Mouse (Mus musculus): ENCODE results near the gene Fzd1. TPM values are rescaled to one million over a fixed set of nuclear protein-coding genes. Genes with fewer than 3 reads are reported as not detected.

Fzd1 gene
- polyA plus RNA-seq, 1 experiment from 2014 or later, result 18.3 TPM

DNA sequence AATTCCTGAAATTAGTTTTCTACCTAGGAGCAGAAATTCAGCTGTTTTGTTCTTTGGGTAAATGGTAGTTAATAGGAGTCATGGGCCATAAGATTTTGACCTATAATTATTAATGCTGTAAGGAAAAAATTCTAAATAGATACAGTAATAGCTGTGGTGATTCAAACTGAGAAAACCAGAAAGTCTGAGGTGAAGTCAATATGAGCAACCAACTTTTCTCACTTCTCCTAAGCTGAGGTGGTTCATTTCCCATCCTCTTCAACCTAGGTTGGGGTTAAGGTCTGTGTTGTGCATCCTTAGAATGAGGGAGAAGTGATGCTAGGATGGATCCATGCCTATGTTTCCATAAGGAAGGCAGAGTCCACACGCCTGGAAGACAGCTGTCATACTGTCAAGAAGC lies 12.8 kb upstream of the Fzd1 start:
- Histone ChIP-seq H3K27me3 (no peaks in the 10 kb centered on the region), H3K4me3 (no peak overlapping the region), H3K9me3 (no peaks in the 10 kb centered on the region), H3K27ac (no peak overlapping the region), H3K4me1 (no peaks in the 10 kb centered on the region), H3K36me3 (no peaks in the 10 kb centered on the region), H3K9ac (no peak overlapping the region), H3K4me2 (replicated peaks) (no peak overlapping the region)
- 84% methylated on average over 1 of the region's 1 CpGs for WGBS
- ATAC-seq (ENCODE audit: low FRiP score, low read depth), result no peak

GRCm38 (mm10) chr5:4767896-4768295 lies 10.1 kb upstream of the Fzd1 start:
- Histone ChIP-seq H3K4me3 (no peak overlapping the region), H3K4me1 (no peaks in the 10 kb centered on the region), H3K9ac (no peak overlapping the region), H3K9me3 (no peaks in the 10 kb centered on the region), H3K36me3 (no peaks in the 10 kb centered on the region), H3K27me3 (no peaks in the 10 kb centered on the region), H3K4me2 (replicated peaks) (no peak overlapping the region), H3K27ac (no peak overlapping the region)
- ATAC-seq (ENCODE audit: low FRiP score, low read depth), result no peak
- WGBS, result 57% methylated on average over 2 of the region's 2 CpGs

GRCm38 (mm10) chr5:4766719-4767118 lies 8.9 kb upstream of the Fzd1 start:
- Histone ChIP-seq H3K27me3 (no peaks in the 10 kb centered on the region), H3K27ac (no peak overlapping the region), H3K4me2 (replicated peaks) (no peak overlapping the region), H3K36me3 (no peaks in the 10 kb centered on the region), H3K4me3 (no peak overlapping the region), H3K4me1 (no peaks in the 10 kb centered on the region), H3K9ac (no peak overlapping the region), H3K9me3 (no peaks in the 10 kb centered on the region)
- no peak for ATAC-seq (ENCODE audit: low FRiP score, low read depth)
- WGBS, result 85% methylated on average over 5 of the region's 5 CpGs

- no peak for ATAC-seq (ENCODE audit: low FRiP score, low read depth)
- no peaks in the 10 kb centered on the region for H3K9me3 ChIP-seq
- no peak overlapping the region for H3K4me2 ChIP-seq (replicated peaks)
- H3K27me3 ChIP-seq, result no peaks in the 10 kb centered on the region
- H3K4me3 ChIP-seq, result no peak overlapping the region
- H3K27ac ChIP-seq, result no peak overlapping the region
- no peaks in the 10 kb centered on the region for H3K36me3 ChIP-seq
- no peak overlapping the region for H3K9ac ChIP-seq
- H3K4me1 ChIP-seq, result peaks cover 6% of the 10 kb centered on the region; the same call in 1 of the 2 replicates
Measured at GRCm38 (mm10) chr5:4761891-4762290, 4.1 kb upstream of the Fzd1 start.

- under 1% methylated on average over 23 of the region's 23 CpGs for WGBS
Measured at GRCm38 (mm10) chr5:4758331-4759080, 671 bp upstream of the Fzd1 start.

GRCm38 (mm10) chr5:4756871-4757711 lies 744 bp downstream of the Fzd1 start:
- H3K4me3 ChIP-seq, result peak overlapping the region; percentile 91
- peak overlapping the region; percentile 99 for H3K27ac ChIP-seq
- H3K4me1 ChIP-seq, result peaks cover 30% of the 10 kb centered on the region
- H3K4me2 ChIP-seq (replicated peaks), result peak overlapping the region; percentile 93
- H3K9ac ChIP-seq, result peak overlapping the region; percentile 95
- H3K27me3 ChIP-seq, result no peaks in the 10 kb centered on the region
- H3K36me3 ChIP-seq, result no peaks in the 10 kb centered on the region
- no peaks in the 10 kb centered on the region for H3K9me3 ChIP-seq
- WGBS, result under 1% methylated on average over 80 of the region's 80 CpGs
- peak; percentile 43 for ATAC-seq (ENCODE audit: low FRiP score, low read depth)

More at GRCm38 (mm10) chr5:4758331-4759080, 671 bp upstream of the Fzd1 start:
- Histone ChIP-seq H3K36me3 (no peaks in the 10 kb centered on the region), H3K4me3 (peak overlapping the region; percentile 91), H3K9me3 (no peaks in the 10 kb centered on the region), H3K4me1 (peaks cover 30% of the 10 kb centered on the region), H3K9ac (peak overlapping the region; percentile 95), H3K27ac (peak overlapping the region; percentile 99), H3K27me3 (no peaks in the 10 kb centered on the region), H3K4me2 (replicated peaks) (peak overlapping the region; percentile 93)
- ATAC-seq (ENCODE audit: low FRiP score, low read depth), result no peak; the same call in 1 of the 2 replicates

GRCm38 (mm10) chr5:4756001-4756681 lies 1.7 kb downstream of the Fzd1 start:
- peak overlapping the region; percentile 95 for H3K9ac ChIP-seq
- H3K27ac ChIP-seq, result peak overlapping the region; percentile 99
- H3K4me3 ChIP-seq, result peak overlapping the region; percentile 91
- no peaks in the 10 kb centered on the region for H3K9me3 ChIP-seq
- H3K4me2 ChIP-seq (replicated peaks), result peak overlapping the region; percentile 93
- WGBS, result 2% methylated on average over 43 of the region's 43 CpGs
- no peaks in the 10 kb centered on the region for H3K27me3 ChIP-seq
- peaks cover 30% of the 10 kb centered on the region for H3K4me1 ChIP-seq
- ATAC-seq (ENCODE audit: low FRiP score, low read depth), result peak; percentile 6; the same call in 1 of the 2 replicates
- no peaks in the 10 kb centered on the region for H3K36me3 ChIP-seq

DNA sequence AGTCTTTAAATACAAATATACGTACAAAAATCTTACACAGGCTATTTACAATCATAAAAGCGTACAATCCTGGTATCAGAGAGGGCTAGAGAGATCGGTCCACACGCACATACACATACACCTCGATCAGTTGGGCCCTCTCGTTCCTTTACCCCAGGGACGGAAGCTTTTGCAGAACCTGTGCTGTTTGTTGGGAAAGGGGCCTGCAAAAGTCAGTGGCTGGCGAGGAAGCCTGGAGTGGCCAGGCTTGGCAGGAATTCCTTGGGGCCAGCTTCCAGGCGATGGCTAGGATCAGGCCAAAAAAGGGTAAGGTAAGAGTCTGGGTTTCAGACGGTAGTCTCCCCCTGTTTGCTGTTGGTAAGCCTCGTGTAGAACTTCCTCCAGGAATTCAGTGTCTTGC lies 2.5 kb downstream of the Fzd1 start:
- peak overlapping the region; percentile 15; the same call in 1 of the 2 replicates for H3K27ac ChIP-seq
- 23% methylated on average over 11 of the region's 11 CpGs for WGBS
- peak overlapping the region; percentile 91 for H3K4me3 ChIP-seq
- H3K9ac ChIP-seq, result peak overlapping the region; percentile 95
- H3K4me1 ChIP-seq, result peaks cover 30% of the 10 kb centered on the region
- peak overlapping the region; percentile 93 for H3K4me2 ChIP-seq (replicated peaks)
- no peaks in the 10 kb centered on the region for H3K36me3 ChIP-seq
- ATAC-seq (ENCODE audit: low FRiP score, low read depth), result no peak
- no peaks in the 10 kb centered on the region for H3K9me3 ChIP-seq
- no peaks in the 10 kb centered on the region for H3K27me3 ChIP-seq

- H3K4me3 ChIP-seq, result peak overlapping the region; percentile 91
- peak overlapping the region; percentile 95 for H3K9ac ChIP-seq
- H3K4me2 ChIP-seq (replicated peaks), result peak overlapping the region; percentile 93
- no peaks in the 10 kb centered on the region for H3K9me3 ChIP-seq
- H3K27me3 ChIP-seq, result no peaks in the 10 kb centered on the region
- no peak for ATAC-seq (ENCODE audit: low FRiP score, low read depth)
- H3K27ac ChIP-seq, result no peak overlapping the region
- H3K36me3 ChIP-seq, result no peaks in the 10 kb centered on the region
- 15% methylated on average over 9 of the region's 9 CpGs for WGBS
- H3K4me1 ChIP-seq, result peaks cover 30% of the 10 kb centered on the region
Measured at GRCm38 (mm10) chr5:4754701-4755281, 3.0 kb downstream of the Fzd1 start.

- H3K27me3 ChIP-seq, result no peaks in the 10 kb centered on the region
- H3K4me3 ChIP-seq, result no peak overlapping the region
- 88% methylated on average over 5 of the region's 5 CpGs for WGBS
- H3K9me3 ChIP-seq, result no peaks in the 10 kb centered on the region
- no peak overlapping the region for H3K27ac ChIP-seq
- H3K36me3 ChIP-seq, result no peaks in the 10 kb centered on the region
- no peak overlapping the region for H3K9ac ChIP-seq
- H3K4me2 ChIP-seq (replicated peaks), result no peak overlapping the region
- no peak for ATAC-seq (ENCODE audit: low FRiP score, low read depth)
- H3K4me1 ChIP-seq, result peaks cover 24% of the 10 kb centered on the region
Measured at GRCm38 (mm10) chr5:4753161-4753560, 4.7 kb downstream of the Fzd1 start.

DNA sequence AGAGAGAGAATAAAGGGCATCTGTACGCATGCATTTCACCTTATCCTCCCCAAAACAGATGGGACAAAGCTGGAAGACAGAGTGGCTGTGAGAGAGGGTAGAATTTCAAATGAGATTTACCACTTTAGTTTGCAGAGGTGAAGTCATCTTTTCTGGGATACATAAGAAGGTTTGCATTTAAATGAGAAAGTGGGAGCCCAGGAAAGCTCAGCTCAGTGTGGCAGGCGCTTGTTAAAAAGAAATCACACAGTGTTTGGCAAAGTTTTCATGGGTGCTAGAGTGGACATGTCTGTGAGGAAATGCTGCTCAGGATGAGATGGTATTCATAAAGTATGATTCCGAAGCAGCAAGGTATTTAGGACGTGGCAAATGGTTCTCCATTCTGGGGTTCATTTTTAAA lies 15.1 kb downstream of the Fzd1 start:
- ATAC-seq (ENCODE audit: low FRiP score, low read depth), result no peak
- 69% methylated on average over 4 of the region's 4 CpGs for WGBS
- H3K4me3 ChIP-seq, result no peak overlapping the region

More for the DNA sequence above, 15.1 kb downstream of the Fzd1 start:
- no peaks in the 10 kb centered on the region for H3K27me3 ChIP-seq
- no peak overlapping the region for H3K9ac ChIP-seq
- no peak overlapping the region for H3K4me2 ChIP-seq (replicated peaks)
- no peak overlapping the region for H3K27ac ChIP-seq
- no peaks in the 10 kb centered on the region for H3K36me3 ChIP-seq
- H3K9me3 ChIP-seq, result no peaks in the 10 kb centered on the region
- peaks cover 7% of the 10 kb centered on the region; the same call in 1 of the 2 replicates for H3K4me1 ChIP-seq

Data from limb, embryonic 13.5 days (tissue).